Mouse (Mus musculus) retina, postnatal 7 days (tissue): Measurements from ENCODE around the gene Ank3.
"Not testable (repeated sequence)": the region's sequence is repeated elsewhere in the genome, so short reads cannot be mapped to it uniquely, and the experiment has no call there.

ENCODE experiments used
- DNase-seq: peaks from one replicate; pipeline ENCODE4 v3.0.0-alpha.2; 2012; ENCODE audit warnings: low read depth, low spot score

Ank3 gene

DNA sequence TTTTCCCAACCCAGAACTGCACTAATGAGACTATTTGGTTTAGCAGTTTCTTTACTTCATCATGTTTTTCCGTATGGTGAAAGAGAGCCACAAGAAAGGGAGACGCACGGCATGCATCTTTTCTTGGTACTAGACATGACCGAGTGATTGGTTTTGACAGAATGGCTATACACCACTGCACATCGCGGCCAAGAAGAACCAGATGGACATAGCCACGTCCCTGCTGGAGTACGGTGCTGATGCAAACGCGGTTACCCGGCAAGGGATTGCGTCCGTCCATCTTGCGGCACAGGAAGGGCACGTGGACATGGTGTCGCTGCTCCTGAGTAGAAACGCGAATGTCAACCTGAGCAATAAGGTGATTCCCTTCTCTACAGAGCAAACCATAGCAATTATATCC is 493.6 kb downstream of the Ank3 start:
- DNase-seq, result no peak

DNA sequence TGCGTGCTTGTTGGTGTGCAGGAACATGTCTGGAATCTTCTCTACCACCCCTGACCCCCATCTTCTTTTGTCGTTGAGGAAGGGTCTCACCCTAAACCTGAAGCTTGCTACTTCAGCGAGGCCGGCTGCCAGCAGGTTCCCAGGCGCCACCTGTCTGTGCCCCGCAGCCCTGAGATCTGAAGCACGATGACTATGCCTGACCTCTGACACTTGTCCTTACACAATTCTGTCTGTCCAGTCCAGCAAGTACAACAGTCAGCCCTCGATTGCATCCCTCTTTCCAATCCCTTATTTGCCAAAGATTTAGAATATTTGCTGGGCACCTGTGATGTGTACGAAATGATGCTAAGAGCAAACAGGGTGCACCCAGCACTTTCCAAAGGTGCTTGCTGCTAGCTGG is 497.0 kb downstream of the Ank3 start:
- DNase-seq, result no peak

DNA sequence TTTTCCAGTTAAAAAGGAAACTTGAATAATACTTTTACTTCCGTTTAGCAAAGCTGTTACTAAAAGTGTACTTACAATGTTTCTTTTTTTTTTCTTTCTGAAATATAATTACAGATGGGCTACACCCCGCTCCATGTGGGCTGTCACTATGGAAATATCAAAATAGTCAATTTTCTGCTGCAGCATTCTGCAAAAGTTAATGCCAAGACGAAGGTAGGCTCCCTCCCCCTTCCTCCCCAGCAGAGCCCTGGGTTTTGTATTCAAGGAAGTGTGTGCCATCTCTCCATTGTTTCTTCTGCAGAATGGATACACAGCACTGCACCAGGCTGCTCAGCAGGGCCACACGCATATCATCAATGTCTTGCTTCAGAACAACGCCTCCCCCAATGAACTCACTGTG is 499.4 kb downstream of the Ank3 start:
- no peak for DNase-seq

DNA sequence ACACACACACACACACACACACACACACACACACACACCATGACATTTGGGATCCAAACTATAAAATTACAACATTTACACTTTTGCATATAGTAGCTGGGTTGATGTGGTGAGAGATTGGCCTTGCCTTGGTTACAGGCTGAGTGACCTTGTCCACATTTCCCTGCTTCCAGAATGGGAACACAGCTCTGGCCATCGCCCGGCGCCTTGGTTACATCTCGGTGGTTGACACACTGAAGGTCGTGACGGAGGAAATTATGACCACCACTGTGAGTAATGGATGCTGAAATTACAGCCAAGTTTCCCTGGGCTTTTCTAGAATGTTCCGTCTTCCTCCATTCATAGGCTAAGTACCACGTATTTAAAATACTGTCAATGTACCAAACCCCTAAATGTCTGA is 500.2 kb downstream of the Ank3 start:
- no peak for DNase-seq

DNA sequence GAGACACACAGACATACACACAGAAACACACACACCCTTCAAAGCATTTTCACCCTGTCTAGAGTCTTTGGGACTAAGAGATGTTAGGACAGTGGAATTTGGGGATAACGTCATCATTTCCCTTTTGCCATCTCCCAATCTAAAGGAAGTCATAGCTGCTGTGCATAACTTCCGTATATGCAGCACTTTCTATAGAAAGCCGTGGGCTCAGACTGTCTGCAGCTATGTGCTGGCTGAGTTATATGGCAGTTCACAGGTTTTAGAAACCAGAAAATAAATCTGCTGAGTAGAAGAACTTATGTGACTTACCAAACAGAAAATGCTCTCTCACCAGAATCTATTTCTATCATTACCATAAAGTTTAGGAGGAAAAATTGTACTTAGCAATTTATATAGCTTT is 501.2 kb downstream of the Ank3 start:
- no peak for DNase-seq

DNA sequence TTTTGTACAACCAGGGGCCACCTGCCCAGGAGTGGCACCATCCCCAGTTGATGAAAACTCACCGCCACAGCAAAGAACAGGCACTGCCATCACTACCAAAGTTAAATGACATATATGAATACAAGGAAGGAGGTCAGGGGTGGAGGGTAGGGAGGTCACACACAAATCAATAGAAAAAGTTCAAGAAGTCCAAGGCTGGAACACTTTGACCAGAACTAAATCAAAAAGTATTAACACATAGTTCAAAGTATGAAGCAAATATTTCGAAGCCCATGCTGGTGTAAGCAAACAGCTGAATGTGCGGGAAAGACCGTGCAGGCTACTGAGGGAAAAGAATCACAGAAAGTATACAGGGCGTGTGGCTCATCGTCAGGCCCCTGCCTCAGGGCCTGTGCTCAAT is 503.5 kb downstream of the Ank3 start:
- DNase-seq, result no peak

DNA sequence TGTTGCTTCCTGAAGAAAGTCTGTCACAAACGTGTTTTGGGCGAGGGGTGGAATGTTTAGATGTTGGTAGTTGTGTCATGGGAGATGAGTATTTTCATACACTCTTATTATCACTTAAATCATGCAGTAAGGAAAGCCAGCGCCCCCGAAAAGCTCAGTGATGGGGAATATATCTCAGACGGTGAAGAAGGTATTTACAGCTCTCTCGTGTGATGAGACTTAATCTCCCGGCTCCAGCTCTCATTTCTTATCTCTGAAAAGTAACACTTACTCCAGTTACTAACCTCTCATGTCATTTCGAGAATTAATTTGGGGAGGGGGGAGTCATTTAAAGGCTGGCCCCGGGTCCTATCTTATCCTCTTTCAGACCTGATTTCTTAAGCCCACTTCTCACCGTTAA is 505.7 kb downstream of the Ank3 start:
- DNase-seq, result no peak

DNA sequence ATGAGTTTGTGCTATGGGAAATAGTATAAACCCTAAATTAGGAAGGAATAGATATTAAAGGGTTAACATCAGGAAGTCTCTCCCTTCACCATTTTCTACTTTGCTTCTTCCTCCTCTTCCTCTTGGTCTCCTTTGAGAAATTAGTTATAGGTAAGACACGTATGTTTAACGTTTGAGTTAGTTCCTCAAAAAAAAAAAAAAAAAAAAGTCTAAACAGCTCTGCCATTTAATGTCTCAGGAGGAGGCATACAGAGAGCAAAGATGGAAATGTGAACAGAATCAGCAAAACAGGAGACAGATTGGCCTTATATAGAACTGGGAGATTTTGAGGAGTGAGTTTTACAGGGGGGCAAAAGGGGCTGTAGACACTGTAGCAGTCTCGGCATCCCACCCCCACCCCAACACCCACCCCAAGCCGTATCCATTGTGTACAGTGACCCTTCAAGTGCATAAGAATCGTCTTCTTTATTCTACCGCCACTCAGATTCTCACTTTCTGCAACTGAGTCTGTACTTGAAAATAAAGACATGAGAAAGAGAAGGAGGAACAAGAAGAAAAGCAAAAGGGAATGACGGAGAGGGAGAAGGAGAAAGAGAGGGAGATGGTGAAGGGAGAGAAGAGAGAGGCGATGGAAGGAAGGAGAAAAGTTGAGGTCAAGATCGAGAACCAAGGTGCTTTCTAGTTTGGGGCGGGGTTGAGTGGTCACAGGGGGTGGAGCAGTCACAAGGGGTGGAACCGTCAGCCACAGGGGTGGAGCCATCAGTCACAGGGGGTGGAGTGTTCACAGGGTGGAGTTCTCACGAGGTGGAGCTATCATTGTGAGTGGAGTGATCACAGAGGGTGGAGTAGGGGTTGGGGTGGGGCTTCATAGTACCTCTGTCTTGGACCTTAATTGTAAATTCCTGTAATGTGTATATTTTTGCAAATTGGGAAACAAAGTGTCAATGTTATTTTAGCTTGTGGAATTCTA is 509.5 kb downstream of the Ank3 start:
- no peak for DNase-seq

DNA sequence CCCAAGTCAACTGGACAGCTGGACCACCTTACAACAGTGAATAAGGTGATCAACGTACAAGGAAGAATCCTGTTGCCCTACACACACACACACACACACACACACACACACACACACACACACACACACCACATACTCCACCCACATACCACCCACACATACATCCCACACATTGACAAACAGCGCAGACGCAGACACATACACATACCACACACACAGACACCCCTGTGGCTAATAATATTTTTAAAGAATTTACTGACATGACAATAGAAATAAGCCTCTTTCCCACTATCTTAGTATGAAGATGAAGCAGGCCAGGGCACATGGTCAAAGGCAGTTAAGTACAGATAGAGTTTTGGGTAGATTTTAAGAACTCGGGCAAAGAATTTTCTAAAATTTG is 511.3 kb downstream of the Ank3 start:
- no peak for DNase-seq

DNA sequence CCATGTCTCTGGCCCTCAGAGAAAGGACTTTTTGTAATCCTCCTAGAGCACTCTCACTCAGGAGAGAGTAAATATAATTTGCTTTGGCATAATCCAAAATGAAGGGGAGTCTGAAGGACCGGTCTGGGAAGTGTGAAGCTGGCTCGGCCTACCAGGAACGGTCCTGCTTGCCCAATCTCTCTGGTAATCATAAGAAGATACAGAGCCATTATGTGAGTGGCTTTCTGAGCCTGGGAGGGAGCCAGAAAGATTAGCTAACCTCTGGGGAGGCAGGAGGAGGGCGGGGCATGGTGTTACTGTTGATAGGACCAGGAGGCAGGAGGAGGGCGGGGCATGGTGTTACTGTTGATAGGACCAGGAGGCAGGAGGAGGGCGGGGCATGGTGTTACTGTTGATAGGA is 511.7 kb downstream of the Ank3 start:
- peak; percentile 58 for DNase-seq

DNA sequence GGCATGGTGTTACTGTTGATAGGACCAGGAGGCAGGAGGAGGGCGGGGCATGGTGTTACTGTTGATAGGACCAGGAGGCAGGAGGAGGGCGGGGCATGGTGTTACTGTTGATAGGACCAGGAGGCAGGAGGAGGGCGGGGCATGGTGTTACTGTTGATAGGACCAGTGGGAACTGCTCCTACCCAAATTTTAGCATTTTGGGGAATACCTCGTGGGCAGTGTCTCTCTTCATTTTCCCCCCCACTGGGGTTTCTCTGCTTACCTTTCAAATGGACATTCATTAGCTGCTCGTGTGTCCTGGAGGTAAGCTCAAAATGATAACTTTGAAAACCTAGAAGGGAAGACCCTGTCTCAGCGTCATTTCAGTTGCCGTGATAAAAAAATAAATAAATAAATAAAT is 512.2 kb downstream of the Ank3 start:
- DNase-seq, result not testable (repeated sequence)

DNA sequence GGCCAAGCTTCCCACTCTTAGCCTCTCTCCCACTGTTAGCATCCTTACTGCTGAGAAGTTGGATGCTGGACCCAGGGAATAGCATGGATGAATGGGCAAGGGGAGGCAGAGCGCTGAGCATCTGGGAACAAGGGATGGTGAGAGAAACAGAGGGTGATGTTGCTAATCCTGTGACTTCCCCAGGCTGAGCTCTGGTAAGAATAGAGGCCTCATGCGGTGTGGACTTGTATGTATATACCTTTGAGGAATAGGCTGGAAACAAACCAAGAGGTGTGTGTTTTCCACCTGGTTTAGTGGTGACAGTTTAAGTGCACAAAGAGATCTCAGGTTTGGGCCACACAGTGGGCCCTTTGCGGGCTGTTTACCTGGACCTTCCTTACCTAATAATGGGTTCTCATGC is 517.0 kb downstream of the Ank3 start:
- DNase-seq, result no peak

DNA sequence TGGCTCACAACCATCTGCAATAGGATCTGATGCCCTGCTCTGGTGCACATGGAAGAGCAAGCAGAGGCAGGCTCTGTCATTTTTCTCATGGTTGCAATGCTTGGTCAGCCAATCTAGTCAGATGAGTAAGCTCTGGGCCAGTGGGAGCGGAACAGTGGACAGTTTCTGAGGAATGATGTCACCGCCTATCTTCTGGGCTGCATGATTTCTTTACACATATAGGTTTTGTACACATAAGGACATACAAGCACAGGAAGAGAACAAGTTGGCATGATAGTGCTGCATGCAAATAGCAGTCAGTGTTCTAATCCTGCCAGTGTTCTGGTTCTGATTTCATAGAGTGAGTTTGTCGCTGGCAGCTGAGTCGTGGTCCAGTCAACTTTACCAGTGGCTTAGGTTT is 517.6 kb downstream of the Ank3 start:
- no peak for DNase-seq

DNA sequence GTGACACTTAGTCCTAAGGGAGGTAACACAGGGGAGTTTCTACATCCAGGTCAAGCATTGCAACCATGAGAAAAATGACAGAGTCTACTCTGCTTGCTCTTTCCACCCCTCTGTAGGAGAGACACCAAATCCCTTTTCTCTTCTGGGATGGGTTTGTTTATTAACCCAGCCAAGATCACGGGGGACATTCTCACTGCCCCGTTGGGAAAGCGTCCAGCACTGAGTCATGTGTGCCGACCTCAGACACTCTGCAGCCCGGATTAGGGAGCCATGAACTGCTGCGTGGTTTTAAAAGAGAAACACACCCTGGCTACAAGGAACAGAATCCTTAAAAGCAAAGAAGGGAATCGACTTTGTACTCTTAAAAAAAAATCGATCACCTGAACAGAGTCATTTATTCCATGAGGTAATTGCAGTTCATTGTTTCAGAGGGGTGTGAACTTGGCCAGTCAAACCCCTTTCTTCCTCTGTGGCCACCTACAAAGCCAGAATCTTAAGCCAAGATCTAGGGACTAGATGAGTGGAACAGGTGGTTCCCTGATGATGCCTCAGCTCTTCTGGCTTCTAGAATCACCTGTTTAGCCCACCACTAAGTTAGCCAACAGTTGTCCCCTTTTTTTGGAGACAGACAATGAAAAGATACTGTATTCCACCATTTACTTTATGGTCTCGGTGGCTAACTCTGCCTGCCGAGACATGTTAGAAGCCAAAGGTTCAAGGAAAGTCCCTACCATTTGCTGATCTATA is 518.3 kb downstream of the Ank3 start:
- DNase-seq, result no peak

DNA sequence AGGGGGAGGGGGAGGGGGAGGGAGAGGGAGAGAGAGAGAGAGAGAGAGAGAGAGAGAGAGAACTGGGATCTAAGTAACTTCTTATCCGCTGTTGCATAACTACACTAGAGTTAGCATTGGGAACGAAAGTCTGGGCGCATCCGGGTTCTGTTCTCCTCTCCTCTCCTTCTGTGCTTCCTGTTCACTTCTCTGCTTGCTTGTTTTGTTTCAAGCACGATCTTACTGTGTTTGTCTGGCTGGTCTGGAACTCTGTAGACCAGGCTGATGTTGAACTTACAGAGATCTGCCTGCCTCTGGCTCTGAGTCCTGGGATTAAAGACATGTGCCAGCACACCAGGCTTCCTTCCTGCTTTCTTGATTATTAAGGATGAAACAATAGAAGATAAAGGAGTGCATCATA is 519.1 kb downstream of the Ank3 start:
- no peak for DNase-seq

DNA sequence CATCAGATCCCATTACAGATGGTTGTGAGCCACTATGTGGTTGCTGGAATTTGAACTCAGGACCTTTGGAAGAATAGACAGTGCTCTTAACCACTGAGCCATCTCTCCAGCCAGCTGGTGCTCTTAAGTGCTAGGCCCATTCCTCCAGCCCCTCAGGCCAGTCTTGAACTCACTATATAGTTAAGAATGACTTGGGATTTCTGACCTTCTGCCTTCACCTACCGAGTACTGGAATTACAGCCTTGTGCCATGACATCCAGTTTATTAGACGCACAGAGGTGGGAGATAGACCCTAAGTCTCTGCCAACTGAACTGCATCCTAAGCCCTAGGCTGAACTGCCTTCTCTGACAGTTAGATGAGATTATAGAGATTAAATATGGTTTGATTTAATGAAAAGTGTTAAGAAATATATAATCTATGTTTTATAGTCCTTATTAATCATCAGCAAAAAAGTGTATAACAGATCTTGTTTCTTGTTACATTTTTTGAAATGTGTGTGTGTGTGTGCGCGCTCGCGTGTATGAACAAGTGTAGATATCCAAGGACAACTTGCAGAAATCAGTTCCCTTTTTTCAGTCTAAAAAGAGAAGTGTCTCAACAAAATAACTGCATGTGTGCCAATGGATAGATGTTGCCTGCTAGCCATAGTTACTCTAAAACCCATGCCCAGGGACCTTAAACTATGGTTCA is 520.0 kb downstream of the Ank3 start:
- DNase-seq, result no peak

DNA sequence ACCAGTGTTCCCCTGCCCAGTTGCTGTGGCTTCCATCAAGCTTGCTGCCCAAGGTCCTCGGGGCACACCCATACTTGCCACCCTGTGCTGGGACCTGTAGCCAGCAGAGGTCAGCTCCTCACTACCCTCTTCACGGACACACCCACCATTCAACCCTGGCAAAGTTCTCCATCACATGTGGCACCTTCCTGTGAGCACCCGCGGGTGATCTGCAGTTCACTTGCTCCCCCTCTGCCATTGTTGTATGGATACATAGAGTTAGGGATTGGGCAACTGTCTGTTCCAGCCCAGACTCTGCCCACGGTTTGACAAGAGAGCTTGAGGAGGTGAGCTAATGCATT is 520.5 kb downstream of the Ank3 start:
- no peak for DNase-seq

DNA sequence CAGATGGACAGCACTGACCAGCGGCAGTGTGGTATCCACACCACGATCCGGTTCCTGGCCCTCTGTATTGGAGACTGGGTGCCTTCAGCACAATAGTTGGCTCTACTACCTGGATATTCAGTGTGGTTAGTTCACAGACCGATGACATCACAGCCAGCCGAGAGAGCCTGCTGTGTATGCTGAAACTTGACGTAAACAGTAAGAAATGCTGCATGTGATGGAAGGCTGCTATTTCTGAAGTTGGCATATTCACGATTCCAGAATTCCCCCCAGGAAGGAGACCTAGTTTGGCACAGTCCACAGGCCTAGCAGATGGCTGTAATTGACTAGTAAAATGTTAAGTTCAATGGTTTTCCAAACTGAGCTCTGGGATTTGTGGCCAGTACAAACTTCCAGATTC is 521.2 kb downstream of the Ank3 start:
- DNase-seq, result no peak

DNA sequence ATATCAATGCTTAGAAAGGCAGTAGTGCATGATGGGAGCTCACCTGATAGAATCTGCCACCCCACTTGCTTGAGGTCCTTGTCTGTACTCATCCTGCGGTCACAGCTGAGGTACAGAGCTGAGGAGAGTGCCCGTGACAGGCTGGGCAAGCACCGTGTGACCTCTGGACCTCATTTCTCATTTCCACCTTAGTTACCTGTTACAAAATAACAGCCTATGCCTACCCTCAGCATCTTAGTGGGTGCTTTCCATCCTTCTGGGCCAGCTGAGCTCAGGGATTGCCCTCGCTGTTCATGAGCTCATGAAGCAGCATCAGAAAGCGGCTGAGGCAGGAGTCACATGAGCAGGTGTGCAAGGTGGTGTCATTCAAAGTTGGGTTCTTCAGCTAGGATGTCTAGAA is 523.5 kb downstream of the Ank3 start:
- no peak for DNase-seq

DNA sequence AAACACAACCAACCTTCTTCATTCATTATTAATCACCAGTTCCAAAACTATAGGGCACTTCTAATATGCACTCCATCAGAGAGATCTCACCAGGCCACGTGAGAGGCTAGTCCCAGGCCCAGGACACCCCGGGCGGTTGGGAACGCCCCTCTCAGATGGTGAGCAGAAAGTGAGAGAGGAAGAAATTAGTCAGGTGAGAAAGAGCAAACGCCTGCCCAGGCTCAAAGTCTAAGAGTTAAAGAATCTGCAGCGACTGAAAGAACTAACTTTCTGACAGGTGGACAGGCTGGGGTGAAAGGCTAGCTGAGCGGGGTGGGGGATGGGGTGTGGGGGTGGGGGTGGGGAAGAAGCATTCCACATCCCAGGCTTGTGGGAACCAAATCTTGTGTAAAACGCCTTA is 525.2 kb downstream of the Ank3 start:
- DNase-seq, result no peak

DNA sequence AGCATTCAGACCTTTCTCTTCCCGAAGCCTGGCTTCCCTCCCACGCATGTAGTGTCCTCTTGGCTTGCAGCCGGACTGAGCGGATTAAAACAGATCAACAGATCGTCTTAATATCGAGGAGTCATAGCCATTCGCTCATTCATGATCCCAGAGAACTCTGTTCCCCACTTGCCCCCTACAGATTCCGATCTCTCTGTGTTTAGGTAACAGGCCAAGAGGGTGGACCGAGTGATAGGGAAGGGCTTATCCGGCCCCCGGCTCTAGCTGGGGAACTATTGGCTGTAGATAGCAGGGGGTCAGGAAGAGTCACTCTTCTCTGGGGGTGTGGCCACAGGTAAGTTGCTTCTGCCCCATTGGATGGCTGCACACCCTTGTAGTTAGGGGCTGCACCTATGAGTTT is 525.7 kb downstream of the Ank3 start:
- peak; percentile 59 for DNase-seq

DNA sequence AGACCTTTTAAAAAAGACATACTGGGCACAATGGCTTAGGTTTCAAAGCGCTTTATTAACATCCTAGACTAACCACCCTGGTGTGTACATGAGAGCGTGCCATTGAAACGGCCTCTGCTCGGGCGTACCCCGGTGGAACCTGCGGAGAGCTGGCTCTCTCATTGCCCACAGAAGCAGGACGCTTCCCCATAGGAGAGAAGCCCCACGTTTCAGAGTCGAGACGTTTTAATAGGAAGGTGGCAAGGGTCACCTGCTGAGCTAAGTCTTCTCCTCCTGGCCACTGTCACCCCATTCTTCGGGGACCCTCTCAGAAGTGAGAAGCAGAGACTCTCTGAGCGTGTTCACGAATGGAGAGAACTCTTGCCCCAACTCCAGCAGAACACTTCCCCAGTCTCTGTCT is 526.3 kb downstream of the Ank3 start:
- no peak for DNase-seq
